ENCODE assay signal across 8 mouse cellular contexts in the genomic region with DNA sequence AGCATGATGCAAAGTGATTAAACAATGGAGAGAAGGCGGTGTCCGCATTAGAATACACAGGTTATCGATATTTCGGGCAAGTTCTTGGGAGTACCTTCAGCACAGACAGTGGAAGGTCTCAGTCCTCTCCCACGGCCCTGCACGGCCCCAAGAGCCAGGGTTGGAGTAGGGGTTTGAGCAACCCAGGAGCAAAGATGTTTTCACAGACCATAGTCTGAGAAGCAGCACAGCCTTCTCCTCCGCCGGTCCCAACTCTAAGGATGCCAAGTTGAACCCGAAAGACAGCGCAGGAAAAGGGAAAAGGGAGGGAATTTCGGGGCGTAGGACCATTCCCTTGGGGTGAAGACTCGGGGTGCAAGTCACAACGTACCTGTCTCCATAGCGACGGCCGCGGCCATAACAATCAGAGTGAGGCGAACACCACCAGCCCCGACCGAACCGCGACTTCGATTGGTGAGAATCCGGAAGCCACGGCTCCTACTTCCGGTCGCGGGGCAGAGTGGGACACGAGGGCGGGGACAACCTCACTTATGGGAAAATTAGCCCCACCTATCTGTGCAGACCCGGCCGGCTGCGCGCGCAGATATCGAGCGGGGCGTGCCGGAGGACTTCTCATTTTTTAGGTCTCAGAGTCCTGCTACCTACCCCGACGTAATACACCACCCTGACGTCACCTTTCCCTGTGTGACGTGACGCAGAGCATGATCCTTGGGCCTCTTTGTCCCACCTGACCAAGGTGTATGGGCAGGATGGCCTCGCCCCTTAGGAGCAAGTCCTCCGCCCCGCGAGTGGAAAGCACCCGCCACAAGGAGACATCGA. TPM values are rescaled to one million over a fixed set of nuclear protein-coding genes. Genes with fewer than 3 reads are reported as not detected.
DNase-seq lines count a peak whose midpoint lies in the region; ATAC-seq and TF ChIP-seq lines count a peak whose summit lies in the region.

No protein-coding gene starts in this region.

- H3K27ac ChIP-seq in forebrain, embryonic 11.5 days (ENCODE audit: low read depth, low read length): 0 out of 2 replicates have a peak overlapping the region, but pooled peaks have one; percentile 37
- H3K27ac ChIP-seq in heart, postnatal 0 days (ENCODE audit: low read depth): peak overlapping the region; percentile 78
- H3K27ac ChIP-seq in liver, embryonic 16.5 days (ENCODE audit: low read length): peak overlapping the region; percentile 71
- H3K27ac ChIP-seq in neural tube, embryonic 13.5 days (replicated peaks): peak overlapping the region; percentile 90
- peak overlapping the region; percentile 93 for H3K27ac ChIP-seq in testis, adult 2 months (ENCODE audit: control insufficient read depth, insufficient read depth, low read depth, low read length)

- WGBS in forebrain, embryonic 11.5 days: 2% methylated on average over 51 of the region's 51 CpGs
- under 1% methylated on average over 50 of the region's 51 CpGs for WGBS in heart, postnatal 0 days
- under 1% methylated on average over 51 of the region's 51 CpGs for WGBS in liver, embryonic 16.5 days (ENCODE audit: insufficient replicate concordance)
- 1% methylated on average over 51 of the region's 51 CpGs for WGBS in neural tube, embryonic 13.5 days

- no peaks in the 10 kb centered on the region for H3K27me3 ChIP-seq in forebrain, embryonic 11.5 days (ENCODE audit: control insufficient read depth, insufficient read depth, low read length)
- H3K27me3 ChIP-seq in heart, postnatal 0 days (ENCODE audit: control insufficient read depth, insufficient read depth, low read length): no peaks in the 10 kb centered on the region
- no peaks in the 10 kb centered on the region for H3K27me3 ChIP-seq in liver, embryonic 16.5 days (ENCODE audit: control insufficient read depth, insufficient read depth, low read depth, low read length)
- no peaks in the 10 kb centered on the region for H3K27me3 ChIP-seq in neural tube, embryonic 13.5 days
- no peaks in the 10 kb centered on the region for H3K27me3 ChIP-seq in testis, adult 2 months (ENCODE audit: control insufficient read depth, insufficient read depth, low read length)

- TF ChIP-seq CTCF in heart, postnatal 0 days (IDR thresholded peaks at IDR 0.05; ENCODE audit: low read depth): no peak
- no peak for TF ChIP-seq CTCF in testis, adult 2 months (IDR thresholded peaks at IDR 0.05; ENCODE audit: control insufficient read depth, insufficient read depth, insufficient replicate concordance, low read depth, low read length)

- peak overlapping the region; percentile 76 for H3K9ac ChIP-seq in forebrain, embryonic 11.5 days (ENCODE audit: low read length)
- H3K9ac ChIP-seq in heart, postnatal 0 days (replicated peaks; ENCODE audit: low read depth, low read length): peak overlapping the region; percentile 79
- peak overlapping the region; percentile 76 for H3K9ac ChIP-seq in liver, embryonic 16.5 days (ENCODE audit: low read depth, low read length)
- H3K9ac ChIP-seq in neural tube, embryonic 13.5 days: peak overlapping the region; percentile 86

- TF ChIP-seq POLR2A in testis, adult 2 months (IDR thresholded peaks at IDR 0.05; ENCODE audit: control insufficient read depth, low read depth, low read length): peak; percentile 87

- no peaks in the 10 kb centered on the region; the same call in 1 of the 2 replicates for H3K4me1 ChIP-seq in forebrain, embryonic 11.5 days (replicated peaks; ENCODE audit: control insufficient read depth, insufficient read depth, low read length)
- H3K4me1 ChIP-seq in heart, postnatal 0 days (ENCODE audit: control insufficient read depth, insufficient read depth): no peaks in the 10 kb centered on the region
- H3K4me1 ChIP-seq in liver, embryonic 16.5 days (ENCODE audit: control insufficient read depth, low read depth, low read length): peaks cover 8% of the 10 kb centered on the region
- peaks cover 36% of the 10 kb centered on the region for H3K4me1 ChIP-seq in neural tube, embryonic 13.5 days (replicated peaks)
- no peaks in the 10 kb centered on the region; the same call in 1 of the 2 replicates for H3K4me1 ChIP-seq in testis, adult 2 months (ENCODE audit: control insufficient read depth, insufficient read depth, low read length)

- peak overlapping the region; percentile 85 for H3K4me3 ChIP-seq in forebrain, embryonic 11.5 days (ENCODE audit: low read depth, low read length)
- peak overlapping the region; percentile 83 for H3K4me3 ChIP-seq in heart, postnatal 0 days (ENCODE audit: low read depth, low read length)
- peak overlapping the region; percentile 91 for H3K4me3 ChIP-seq in liver, embryonic 16.5 days (ENCODE audit: low read depth, low read length)
- peak overlapping the region; percentile 84 for H3K4me3 ChIP-seq in neural tube, embryonic 13.5 days
- peak overlapping the region; percentile 94 for H3K4me3 ChIP-seq in testis, adult 2 months (ENCODE audit: control insufficient read depth, low read depth, low read length)

- ATAC-seq in forebrain, embryonic 11.5 days (replicated peaks; ENCODE audit: low FRiP score): peak; percentile 97
- ATAC-seq in heart, postnatal 0 days (ENCODE audit: insufficient read depth, low read depth): peak; percentile 97
- peak; percentile 95 for ATAC-seq in liver, embryonic 16.5 days (ENCODE audit: low read depth)
- ATAC-seq in neural tube, embryonic 13.5 days (ENCODE audit: low read depth): peak; percentile 97

- peak; percentile 85 to 89 for DNase-seq in CD8-positive naive resting alpha-beta T cell, adult 2 months (ENCODE audit: low read depth in 2 of 2, low spot score in 2 of 2)
- peak; percentile 94 for DNase-seq in c-Kit-positive CD71-negative TER-119-negative erythroid progenitor cells, embryonic 14.5 days (ENCODE audit: low read depth)
- DNase-seq in forebrain, embryonic 11.5 days (ENCODE audit: low spot score): peak; percentile 98
- DNase-seq in heart, postnatal 0 days (ENCODE audit: low spot score): peak; percentile 94
- DNase-seq in kidney, postnatal 4 days: peak; percentile 97 to 98

- no peak; the same call in 1 of the 2 replicates for TF ChIP-seq EP300 in heart, postnatal 0 days (IDR thresholded peaks at IDR 0.05; ENCODE audit: low read depth)

- H3K4me2 ChIP-seq in forebrain, embryonic 11.5 days (ENCODE audit: low read depth, low read length, severe bottlenecking): peak overlapping the region; percentile 97
- H3K4me2 ChIP-seq in heart, postnatal 0 days (ENCODE audit: low read depth, low read length): peak overlapping the region; percentile 96
- H3K4me2 ChIP-seq in liver, embryonic 16.5 days (ENCODE audit: low read depth, low read length): peak overlapping the region; percentile 100
- peak overlapping the region; percentile 82 for H3K4me2 ChIP-seq in neural tube, embryonic 13.5 days

- no peaks in the 10 kb centered on the region for H3K9me3 ChIP-seq in forebrain, embryonic 11.5 days (ENCODE audit: control insufficient read depth, low read length)
- no peaks in the 10 kb centered on the region for H3K9me3 ChIP-seq in heart, postnatal 0 days (replicated peaks; ENCODE audit: control insufficient read depth, low read length)
- H3K9me3 ChIP-seq in liver, embryonic 16.5 days (replicated peaks; ENCODE audit: control insufficient read depth, low read length): no peaks in the 10 kb centered on the region
- H3K9me3 ChIP-seq in neural tube, embryonic 13.5 days: no peaks in the 10 kb centered on the region

- peaks cover 5% of the 10 kb centered on the region; the same call in 1 of the 2 replicates for H3K36me3 ChIP-seq in forebrain, embryonic 11.5 days (ENCODE audit: control insufficient read depth, insufficient read depth, low read length)
- H3K36me3 ChIP-seq in heart, postnatal 0 days (replicated peaks; ENCODE audit: control insufficient read depth, insufficient read depth, low read length): peaks cover 21% of the 10 kb centered on the region
- 0 out of 2 replicates have a peak, but pooled peaks cover 7% of the 10 kb centered on the region for H3K36me3 ChIP-seq in liver, embryonic 16.5 days (ENCODE audit: control insufficient read depth, insufficient read depth)
- peaks cover 38% of the 10 kb centered on the region for H3K36me3 ChIP-seq in neural tube, embryonic 13.5 days
- H3K36me3 ChIP-seq in testis, adult 2 months (ENCODE audit: control insufficient read depth, insufficient read depth, low read length): peaks cover 3% of the 10 kb centered on the region

RNA-seq across cellular contexts. Expression of a gene that starts 0.6 kb away (rescaled TPM):
- 47.3 and 48.7 TPM in 2 replicates for polyA plus RNA-seq in forebrain, embryonic 11.5 days (2014; fragmentation: Nextera tagmentation; extraction: Ambion mirVana)
- total RNA-seq in heart, postnatal 0 days (2014; rRNA removed; ENCODE audit: low replicate concordance): 13.2 and 15.2 TPM in 2 replicates
- polyA plus RNA-seq in heart, postnatal 0 days (2015; fragmentation: Nextera tagmentation; extraction: Ambion mirVana): 30.8 and 33.0 TPM in 2 replicates
- 10.6 and 11.1 TPM in 2 replicates for polyA plus RNA-seq in liver, embryonic 16.5 days (2015; fragmentation: Nextera tagmentation; extraction: Ambion mirVana)
- 66.5 and 66.9 TPM in 2 replicates for polyA plus RNA-seq in neural tube, embryonic 13.5 days (2015; fragmentation: Nextera tagmentation; extraction: Ambion mirVana)
- 21.5 and 23.5 TPM in 2 replicates for polyA plus RNA-seq in testis, adult 2 months (2012; rRNA removed)

RNA-seq across cellular contexts. Expression of a gene that starts 7.5 kb away (rescaled TPM):
- polyA plus RNA-seq in forebrain, embryonic 11.5 days (2014; fragmentation: Nextera tagmentation; extraction: Ambion mirVana): 147 and 156 TPM in 2 replicates
- total RNA-seq in heart, postnatal 0 days (2014; rRNA removed; ENCODE audit: low replicate concordance): 62.9 and 75.4 TPM in 2 replicates
- 151 and 155 TPM in 2 replicates for polyA plus RNA-seq in heart, postnatal 0 days (2015; fragmentation: Nextera tagmentation; extraction: Ambion mirVana)
- polyA plus RNA-seq in liver, embryonic 16.5 days (2015; fragmentation: Nextera tagmentation; extraction: Ambion mirVana): 66.4 and 68.5 TPM in 2 replicates
- 169 and 198 TPM in 2 replicates for polyA plus RNA-seq in neural tube, embryonic 13.5 days (2015; fragmentation: Nextera tagmentation; extraction: Ambion mirVana)
- polyA plus RNA-seq in testis, adult 2 months (2012; rRNA removed): 15.8 and 17.5 TPM in 2 replicates

RNA-seq across cellular contexts. Expression of a gene that starts 7.5 kb away (rescaled TPM):
- 18.7 and 19.2 TPM in 2 replicates for polyA plus RNA-seq in forebrain, embryonic 11.5 days (2014; fragmentation: Nextera tagmentation; extraction: Ambion mirVana)
- total RNA-seq in heart, postnatal 0 days (2014; rRNA removed; ENCODE audit: low replicate concordance): 5.5 TPM in 2 replicates
- polyA plus RNA-seq in heart, postnatal 0 days (2015; fragmentation: Nextera tagmentation; extraction: Ambion mirVana): 4.4 and 4.5 TPM in 2 replicates
- polyA plus RNA-seq in liver, embryonic 16.5 days (2015; fragmentation: Nextera tagmentation; extraction: Ambion mirVana): 2.2 and 2.6 TPM in 2 replicates
- polyA plus RNA-seq in neural tube, embryonic 13.5 days (2015; fragmentation: Nextera tagmentation; extraction: Ambion mirVana): 17.8 and 19.9 TPM in 2 replicates
- 19.1 and 33.1 TPM in 2 replicates for polyA plus RNA-seq in testis, adult 2 months (2012; rRNA removed)

RNA-seq across cellular contexts. Expression of a gene that starts 8.2 kb away (rescaled TPM):
- polyA plus RNA-seq in forebrain, embryonic 11.5 days (2014; fragmentation: Nextera tagmentation; extraction: Ambion mirVana): 0.27 and 0.31 TPM in 2 replicates
- total RNA-seq in heart, postnatal 0 days (2014; rRNA removed; ENCODE audit: low replicate concordance): not detected in 2 replicates
- polyA plus RNA-seq in heart, postnatal 0 days (2015; fragmentation: Nextera tagmentation; extraction: Ambion mirVana): 0.07 TPM in 1 of 2 replicates, not detected in the other
- polyA plus RNA-seq in liver, embryonic 16.5 days (2015; fragmentation: Nextera tagmentation; extraction: Ambion mirVana): not detected in 2 replicates
- 0.75 and 0.79 TPM in 2 replicates for polyA plus RNA-seq in neural tube, embryonic 13.5 days (2015; fragmentation: Nextera tagmentation; extraction: Ambion mirVana)
- polyA plus RNA-seq in testis, adult 2 months (2012; rRNA removed): 0.78 and 1.1 TPM in 2 replicates

RNA-seq across cellular contexts. Expression of a gene that starts 52.2 kb away (rescaled TPM):
- not detected in 2 replicates for polyA plus RNA-seq in forebrain, embryonic 11.5 days (2014; fragmentation: Nextera tagmentation; extraction: Ambion mirVana)
- not detected in 2 replicates for total RNA-seq in heart, postnatal 0 days (2014; rRNA removed; ENCODE audit: low replicate concordance)
- polyA plus RNA-seq in heart, postnatal 0 days (2015; fragmentation: Nextera tagmentation; extraction: Ambion mirVana): not detected in 2 replicates
- polyA plus RNA-seq in liver, embryonic 16.5 days (2015; fragmentation: Nextera tagmentation; extraction: Ambion mirVana): not detected in 2 replicates
- polyA plus RNA-seq in neural tube, embryonic 13.5 days (2015; fragmentation: Nextera tagmentation; extraction: Ambion mirVana): 0.61 and 0.96 TPM in 2 replicates
- polyA plus RNA-seq in testis, adult 2 months (2012; rRNA removed): 34.1 and 37.6 TPM in 2 replicates

Comparison
In these comparisons a context has a peak if more than half of its experiments do, and no peak if none do; other contexts are left out.
1. Peak in every context shown above with its lines: DNase-seq, ATAC-seq, H3K4me3 ChIP-seq and H3K27ac ChIP-seq.
2. H3K27ac ChIP-seq: peak in every context shown above with its lines; median percentile 93 in testis, adult 2 months; 90 in neural tube, embryonic 13.5 days; 78 in heart, postnatal 0 days; 71 in liver, embryonic 16.5 days; 37 in forebrain, embryonic 11.5 days.